ENCODE assay signal across 21 mouse cellular contexts in the genomic region with DNA sequence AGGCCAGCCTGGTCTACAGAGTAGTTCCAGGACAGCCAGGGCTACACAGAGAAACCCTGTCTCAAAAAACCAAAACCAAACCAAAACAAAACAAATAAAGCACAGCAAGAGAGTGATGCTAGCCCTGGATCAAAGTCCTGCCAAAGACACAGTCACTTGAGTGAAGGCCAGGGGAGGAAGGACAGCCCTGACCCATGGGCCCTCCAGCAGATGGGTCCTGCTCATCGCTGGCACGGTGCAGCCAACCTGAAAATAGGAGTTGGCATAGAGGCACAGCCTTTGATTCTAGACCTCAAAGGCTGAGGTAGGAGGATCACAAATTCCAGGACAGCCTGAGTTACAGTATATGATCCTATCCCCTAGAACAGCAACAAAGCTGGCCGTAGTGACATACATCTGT. TPM values are rescaled to one million over a fixed set of nuclear protein-coding genes. Genes with fewer than 3 reads are reported as not detected.
DNase-seq lines count a peak whose midpoint lies in the region; ATAC-seq lines count a peak whose summit lies in the region.
"Had no signal": no experiment of that assay in that cellular context is flagged by ENCODE, and none has a peak within 500 bp of the region (broad histone marks: within the 10 kb centered on the region; RNA-seq: fewer than 3 reads in every experiment).

No protein-coding gene starts in this region.

- DNase-seq in adrenal gland, adult 8-10 months, result peak; percentile 57
- no peak for DNase-seq in adrenal gland, postnatal 4 days (ENCODE audit: low spot score in 2 of 2)
- peak; percentile 36 for DNase-seq in adrenal gland, postnatal 25 days
- DNase-seq in cerebellum, adult 18-20 months, result peak; percentile 71 to 84
- DNase-seq in cerebellum, postnatal 14 days, result peak; percentile 66 to 72
- DNase-seq in spleen, postnatal 10 days (ENCODE audit: low spot score in 2 of 2), result no peak
- DNase-seq: embryo, embryonic 11 days; gastrocnemius, postnatal 14 days; kidney, adult 11 months; layer of hippocampus, adult 9-11 months; lung, embryonic 14.5 days; midbrain, embryonic 14.5 days; right cerebral cortex, postnatal 14 days had no signal

- ATAC-seq in erythroblast, adult 5-6 weeks (replicated peaks; ENCODE audit: low FRiP score, poor library complexity, severe bottlenecking), result no peak
- ATAC-seq: CD4-positive, CD25-positive, alpha-beta regulatory T cell, adult 4 months; forebrain, embryonic 14.5 days had no signal

RNA-seq across cellular contexts. Expression of a gene that starts 11.1 kb away (rescaled TPM):
- total RNA-seq in adrenal gland, adult 8-10 months (2022), result 100 to 1,000 TPM in 1 of 4 experiments, 10 to 100 TPM in 3; 82.0 to 111 (median 89.0) TPM
- total RNA-seq in adrenal gland, postnatal 4 days (2021), result 10 to 100 TPM; 90.0 to 92.1 TPM
- 104 TPM in 2 replicates for total RNA-seq in adrenal gland, postnatal 25 days (2021)
- total RNA-seq in erythroblast, adult 5-6 weeks (2015; ENCODE audit: low replicate concordance), result 38.2 and 38.7 TPM in 2 replicates
- total RNA-seq in erythroblast, adult 5-6 weeks (2017; ENCODE audit: low replicate concordance), result 11.3 and 19.8 TPM in 2 replicates

RNA-seq across cellular contexts. Expression of a gene that starts 49.3 kb away (rescaled TPM):
- 1 to 10 TPM in 1 of 4 experiments, under 1 TPM in 3; 0.61 to 2.3 (median 0.73) TPM for total RNA-seq in adrenal gland, adult 8-10 months (2022)
- 10 to 100 TPM; 17.2 to 18.8 TPM for total RNA-seq in adrenal gland, postnatal 4 days (2021)
- total RNA-seq in adrenal gland, postnatal 25 days (2021), result 4.5 and 5.9 TPM in 2 replicates
- total RNA-seq in erythroblast, adult 5-6 weeks (2015; ENCODE audit: low replicate concordance), result 6.5 and 6.7 TPM in 2 replicates
- 6.8 and 25.6 TPM in 2 replicates for total RNA-seq in erythroblast, adult 5-6 weeks (2017; ENCODE audit: low replicate concordance)

RNA-seq across cellular contexts. Expression of a gene that starts 53.0 kb away (rescaled TPM):
- total RNA-seq in adrenal gland, adult 8-10 months (2022), result not detected
- total RNA-seq in adrenal gland, postnatal 4 days (2021), result not detected
- not detected in 2 replicates for total RNA-seq in adrenal gland, postnatal 25 days (2021)
- not detected in 2 replicates for total RNA-seq in erythroblast, adult 5-6 weeks (2015; ENCODE audit: low replicate concordance)
- total RNA-seq in erythroblast, adult 5-6 weeks (2017; ENCODE audit: low replicate concordance), result not detected in 2 replicates
- total RNA-seq: gastrocnemius, postnatal 14 days; heart, adult 8-10 months; heart, postnatal 25 days; left cerebral cortex, adult 18-20 months; left cerebral cortex, postnatal 25 days; megakaryocyte-erythroid progenitor cell, adult 5-6 weeks had no signal

Comparison
In these comparisons a context has a peak if more than half of its experiments do, and no peak if none do; other contexts are left out.
1. DNase-seq: peak in adrenal gland, adult 8-10 months (single experiment), adrenal gland, postnatal 25 days (single experiment), cerebellum, adult 18-20 months (2 of 2) and cerebellum, postnatal 14 days (2 of 2); none in adrenal gland, postnatal 4 days (0 of 2) and spleen, postnatal 10 days (0 of 2).